Mouse (Mus musculus) lung, postnatal 10 days (tissue): Measurements from ENCODE around the gene Ss18l1.

ENCODE experiments used
- DNase-seq: peaks from one replicate; pipeline ENCODE4 v3.0.0; 2021

The Ss18l1 gene

GRCm38 (mm10) chr2:180041577-180042255 lies 593 bp upstream of the Ss18l1 start:
- peak; percentile 34 for DNase-seq

DNA sequence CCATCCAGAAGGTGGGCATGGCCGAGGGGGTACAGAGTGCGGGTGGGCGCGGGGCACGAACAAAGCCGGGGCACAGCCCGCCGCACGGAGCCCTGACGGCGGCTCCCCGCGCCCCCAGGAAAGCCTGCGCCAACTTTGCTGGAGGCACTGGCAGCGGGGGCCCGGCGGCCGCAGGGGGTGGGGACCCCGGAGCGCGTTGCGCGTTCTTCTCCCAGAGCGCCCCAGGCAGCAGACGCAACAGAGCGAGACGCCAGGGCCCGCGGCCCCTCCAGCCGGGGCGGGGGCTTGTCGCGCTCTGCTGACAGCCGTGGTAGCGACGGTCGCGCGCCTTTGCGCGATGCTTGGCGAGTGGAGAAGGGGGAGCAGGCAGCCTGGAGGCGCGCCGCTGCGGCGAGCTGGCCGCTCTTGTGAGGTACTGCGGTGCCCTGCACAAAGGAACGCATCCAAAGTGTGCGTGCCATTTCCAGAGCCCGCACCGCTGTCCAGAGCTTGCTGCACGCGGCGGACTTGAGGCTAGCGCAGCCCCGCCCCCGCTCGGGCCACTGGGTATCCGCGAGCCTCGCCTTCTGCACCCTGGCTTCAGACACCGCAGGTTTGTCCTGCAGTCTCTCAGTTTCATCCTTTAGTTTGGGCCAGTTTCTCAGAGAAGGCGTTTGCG lies 678 bp downstream of the Ss18l1 start:
- DNase-seq: peak; percentile 82

GRCm38 (mm10) chr2:180045283-180045682 lies 3.0 kb downstream of the Ss18l1 start:
- DNase-seq: peak; percentile 72

DNA sequence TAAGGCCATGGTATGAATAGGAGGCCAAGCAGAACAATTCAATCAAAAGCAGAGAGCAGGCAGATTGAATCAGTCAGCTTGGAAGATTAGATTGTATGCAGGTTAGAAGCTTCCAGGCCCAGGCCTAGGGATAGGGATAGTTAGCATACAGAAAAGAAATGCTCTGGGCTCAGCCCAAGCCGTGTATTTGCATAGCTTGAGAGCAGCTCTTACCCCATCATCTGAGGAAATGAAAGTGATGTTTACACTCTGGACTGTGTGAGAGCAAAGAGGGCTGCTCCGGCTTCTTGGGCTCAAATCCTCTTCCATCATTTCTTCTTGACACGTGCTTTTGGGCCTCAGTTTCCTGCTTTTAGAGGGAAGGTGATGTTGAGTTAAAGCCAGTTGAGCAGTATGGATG lies 5.3 kb downstream of the Ss18l1 start:
- no peak for DNase-seq

DNA sequence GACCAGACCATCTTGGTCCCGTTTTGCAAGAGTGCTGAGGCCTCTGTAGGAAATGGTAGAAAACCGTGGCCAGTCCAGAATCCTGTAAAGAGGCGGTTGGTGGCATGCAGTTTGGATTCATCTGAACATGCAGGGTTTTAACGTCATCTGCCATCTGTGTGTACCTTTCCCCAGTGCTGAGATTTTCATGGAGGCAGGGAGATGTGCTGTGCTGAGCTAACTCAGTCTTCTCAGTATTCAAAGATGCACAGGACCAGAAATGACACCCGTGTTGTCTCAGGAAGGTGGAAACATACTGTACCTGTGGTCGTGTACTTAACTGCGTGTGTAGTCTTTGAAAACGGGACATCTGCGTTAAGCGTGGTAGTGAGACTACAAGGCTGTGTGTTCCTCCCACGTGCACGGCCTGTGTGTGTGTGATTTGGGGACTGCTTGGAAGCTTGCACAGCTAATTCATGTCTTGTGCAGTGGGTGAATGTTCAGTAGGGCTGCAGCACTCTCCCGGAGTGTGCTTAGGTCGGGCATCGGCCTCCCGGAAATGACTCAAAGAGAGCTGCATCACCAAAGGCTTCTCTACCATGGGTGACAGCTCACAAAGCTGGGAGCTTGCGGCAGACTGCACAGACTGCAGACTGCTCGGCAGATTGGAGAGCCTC lies 5.8 kb downstream of the Ss18l1 start:
- DNase-seq: no peak

DNA sequence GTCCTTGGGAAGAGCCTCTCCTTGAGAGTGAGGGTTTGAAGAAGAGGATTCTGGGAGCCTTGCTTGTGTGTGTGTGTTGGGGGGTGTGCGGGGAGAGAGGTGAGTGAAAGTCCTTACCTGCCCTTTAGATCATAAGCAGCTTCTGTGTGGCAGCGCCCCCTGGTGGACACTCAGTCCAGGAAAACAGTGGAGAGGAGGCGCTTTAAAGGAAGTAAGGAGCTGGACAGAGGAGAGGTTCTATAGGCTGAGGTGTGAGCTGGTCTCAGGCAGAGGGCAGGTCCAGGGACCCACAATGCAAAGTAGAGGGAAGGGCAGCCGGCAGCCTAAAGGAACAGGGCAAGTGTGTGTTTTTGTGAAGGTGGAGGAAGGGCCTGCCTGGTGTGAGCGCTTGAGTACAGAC lies 8.7 kb downstream of the Ss18l1 start:
- DNase-seq: peak; percentile 87

DNA sequence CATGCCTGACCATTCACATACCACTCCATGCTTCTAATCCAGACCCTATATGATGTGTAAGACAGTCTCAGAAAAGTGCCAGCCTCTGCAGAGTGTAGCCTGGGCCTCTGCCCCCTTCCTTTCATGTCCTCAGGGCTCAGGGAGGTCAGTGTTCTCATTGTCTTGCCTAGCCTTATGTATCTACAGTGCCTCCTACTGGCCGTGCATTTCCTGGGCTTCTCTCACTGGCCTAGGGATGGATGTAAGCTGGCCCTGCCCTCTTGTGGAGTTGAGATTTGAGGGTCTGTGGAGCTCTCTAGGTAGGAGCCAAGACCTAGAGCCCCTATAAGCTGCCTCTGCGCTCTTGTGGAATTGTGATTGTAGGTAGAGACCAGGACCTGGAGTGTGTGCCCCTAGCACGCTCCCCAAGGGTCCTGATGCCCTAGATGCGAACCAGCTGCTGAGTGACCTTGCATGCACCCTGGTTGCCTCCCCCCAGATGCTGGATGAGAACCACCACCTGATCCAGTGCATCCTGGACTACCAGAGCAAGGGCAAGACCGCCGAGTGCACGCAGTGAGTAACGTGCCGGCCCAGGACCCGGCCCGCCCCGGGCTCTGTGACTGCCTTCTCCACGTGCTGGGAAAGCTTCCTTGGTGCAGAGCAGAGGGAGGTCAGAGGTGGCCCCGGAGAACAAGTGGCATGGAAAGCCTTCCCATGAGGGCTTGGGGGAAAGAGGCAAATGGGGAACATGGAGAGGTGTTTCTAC lies 9.9 kb downstream of the Ss18l1 start:
- DNase-seq: peak; percentile 55

DNA sequence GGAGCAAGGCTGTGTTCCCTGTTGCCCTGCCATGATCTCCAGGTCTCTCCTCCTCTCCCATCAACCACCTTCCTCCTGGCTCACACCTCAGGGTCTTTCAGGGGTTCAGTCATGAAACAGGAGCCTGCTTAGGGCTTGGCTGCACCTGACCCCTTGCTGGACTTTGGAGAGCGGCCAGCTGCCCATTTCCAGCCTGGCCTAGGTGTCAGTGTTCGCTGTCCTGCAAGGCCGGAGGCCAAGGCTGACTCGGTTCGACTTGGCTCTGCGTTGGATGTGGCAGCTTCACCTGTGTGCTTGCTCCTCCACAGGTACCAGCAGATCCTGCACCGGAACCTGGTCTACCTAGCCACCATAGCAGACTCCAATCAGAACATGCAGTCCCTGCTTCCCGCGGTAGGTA lies 10.7 kb downstream of the Ss18l1 start:
- DNase-seq: no peak

GRCm38 (mm10) chr2:180063338-180064131 lies 21.2 kb downstream of the Ss18l1 start:
- no peak for DNase-seq

- no peak for DNase-seq
These were observed 27.6 kb downstream of the Ss18l1 start for GRCm38 (mm10) chr2:180069770-180070480.

GRCm38 (mm10) chr2:180070481-180071453 lies 28.5 kb downstream of the Ss18l1 start, which contains the start of gene Mtg2:
Gene Mtg2 (plus strand): TSS chr2:180070588.
- DNase-seq: peak; percentile 97

- DNase-seq: no peak
These were observed 29.4 kb downstream of the Ss18l1 start for GRCm38 (mm10) chr2:180071671-180072070.

GRCm38 (mm10) chr2:180072886-180073285 lies 30.6 kb downstream of the Ss18l1 start:
- DNase-seq: no peak

- DNase-seq: no peak
These were observed 35.3 kb downstream of the Ss18l1 start for GRCm38 (mm10) chr2:180077622-180078021.

DNA sequence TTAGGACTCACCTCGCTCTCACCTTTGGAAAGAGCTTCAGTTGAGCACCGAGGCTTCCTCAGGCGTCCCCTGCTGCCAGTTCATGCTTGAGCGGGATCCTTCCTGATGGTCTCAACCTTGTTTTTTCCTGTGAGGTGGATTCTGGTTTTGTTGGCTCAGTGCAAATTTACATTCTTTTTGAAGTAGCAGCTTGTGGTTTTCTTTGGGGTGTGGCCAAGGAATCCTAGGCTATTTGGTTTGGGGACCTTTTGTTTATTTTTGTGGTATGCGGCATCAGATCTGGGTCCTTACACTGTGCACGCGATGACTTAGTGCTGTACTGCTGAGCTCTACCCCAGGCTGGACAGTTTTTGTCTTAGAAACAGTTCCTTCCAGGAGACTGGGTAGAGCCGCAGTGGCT lies 38.4 kb downstream of the Ss18l1 start:
- DNase-seq: peak; percentile 36

DNA sequence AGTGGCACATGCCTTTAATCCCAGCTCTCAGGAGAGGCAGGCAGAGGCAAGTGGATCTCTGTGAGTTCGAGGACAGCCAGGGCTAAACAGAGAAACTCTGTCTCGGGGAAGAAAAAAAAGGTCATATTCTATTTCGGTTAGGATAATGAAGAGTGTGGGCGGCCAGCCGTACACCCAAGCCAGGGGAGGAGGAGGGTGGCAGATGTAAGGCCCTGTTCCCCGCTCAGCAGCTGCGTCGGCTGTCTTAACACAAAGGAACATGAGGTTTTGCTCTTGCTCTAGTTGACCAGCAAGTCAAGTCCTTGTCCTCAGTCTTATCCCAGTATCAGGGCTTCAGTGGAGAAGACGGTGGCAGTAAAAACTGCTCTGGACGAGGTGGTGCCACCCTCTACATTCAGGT lies 40.8 kb downstream of the Ss18l1 start:
- DNase-seq: no peak

DNA sequence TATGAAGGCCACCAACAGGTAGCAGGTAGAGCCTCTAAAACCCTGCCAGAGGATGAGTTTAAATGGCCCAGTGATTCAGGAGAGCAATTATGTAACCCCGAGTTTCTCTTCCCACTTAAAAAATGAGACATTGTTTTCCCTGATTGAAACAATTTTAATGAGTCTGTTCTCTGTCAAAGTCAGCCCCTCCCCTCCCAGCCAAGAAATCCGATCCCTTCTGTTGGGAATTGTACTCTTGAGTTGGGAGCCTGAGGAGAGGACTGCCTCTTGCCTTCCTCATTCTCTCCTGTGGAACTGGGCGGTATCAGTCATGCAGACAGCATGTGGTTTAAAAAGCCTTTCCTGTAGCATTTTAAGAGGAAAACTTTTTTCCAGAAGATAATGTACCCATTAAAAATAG lies 42.3 kb downstream of the Ss18l1 start:
- no peak for DNase-seq

DNA sequence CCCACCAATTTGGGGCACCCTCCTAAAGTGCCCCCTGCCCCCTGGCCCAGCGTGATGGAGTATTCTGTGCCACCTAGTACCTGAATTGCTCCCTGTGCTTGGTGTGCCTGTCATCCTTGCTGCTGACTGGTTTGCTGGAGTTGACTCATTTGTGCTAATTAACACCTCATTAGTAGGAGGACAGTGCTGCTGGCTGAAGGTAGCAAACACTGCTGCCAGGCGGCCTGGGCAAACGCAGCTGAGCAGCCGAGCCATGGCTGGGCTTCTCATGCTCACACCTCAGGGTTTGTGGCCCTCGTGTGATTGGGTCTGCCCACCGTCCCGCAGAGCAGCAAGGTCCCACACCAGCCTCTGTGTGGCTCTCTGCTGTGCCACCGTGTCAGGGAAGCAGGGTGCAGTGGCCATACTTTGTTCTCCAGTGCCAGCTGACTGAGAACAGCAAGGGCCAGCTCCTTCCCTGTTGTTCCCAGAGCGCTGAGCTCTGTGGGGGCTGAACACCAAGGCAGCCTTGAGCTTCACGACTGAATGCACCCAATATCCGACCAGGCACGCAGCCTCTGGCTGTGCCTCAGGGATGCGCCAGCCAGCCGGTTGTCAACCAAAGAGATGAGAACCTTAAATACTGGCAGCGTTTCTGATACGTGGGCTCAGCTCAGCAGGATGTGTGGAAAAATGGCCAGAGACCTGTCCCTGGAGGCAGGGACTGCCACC lies 43.8 kb downstream of the Ss18l1 start:
- no peak for DNase-seq

- DNase-seq: no peak
These were observed 44.3 kb downstream of the Ss18l1 start for GRCm38 (mm10) chr2:180086637-180087027.

GRCm38 (mm10) chr2:180087472-180087871 lies 45.2 kb downstream of the Ss18l1 start:
- DNase-seq: no peak
